Mouse (Mus musculus): ENCODE measurements around the gene Vat1. TPM values are rescaled to one million over a fixed set of nuclear protein-coding genes. Genes with fewer than 3 reads are reported as not detected.

The Vat1 gene
- 72.9 and 93.3 TPM in 2 replicates for polyA plus RNA-seq (2012; rRNA removed)

DNA sequence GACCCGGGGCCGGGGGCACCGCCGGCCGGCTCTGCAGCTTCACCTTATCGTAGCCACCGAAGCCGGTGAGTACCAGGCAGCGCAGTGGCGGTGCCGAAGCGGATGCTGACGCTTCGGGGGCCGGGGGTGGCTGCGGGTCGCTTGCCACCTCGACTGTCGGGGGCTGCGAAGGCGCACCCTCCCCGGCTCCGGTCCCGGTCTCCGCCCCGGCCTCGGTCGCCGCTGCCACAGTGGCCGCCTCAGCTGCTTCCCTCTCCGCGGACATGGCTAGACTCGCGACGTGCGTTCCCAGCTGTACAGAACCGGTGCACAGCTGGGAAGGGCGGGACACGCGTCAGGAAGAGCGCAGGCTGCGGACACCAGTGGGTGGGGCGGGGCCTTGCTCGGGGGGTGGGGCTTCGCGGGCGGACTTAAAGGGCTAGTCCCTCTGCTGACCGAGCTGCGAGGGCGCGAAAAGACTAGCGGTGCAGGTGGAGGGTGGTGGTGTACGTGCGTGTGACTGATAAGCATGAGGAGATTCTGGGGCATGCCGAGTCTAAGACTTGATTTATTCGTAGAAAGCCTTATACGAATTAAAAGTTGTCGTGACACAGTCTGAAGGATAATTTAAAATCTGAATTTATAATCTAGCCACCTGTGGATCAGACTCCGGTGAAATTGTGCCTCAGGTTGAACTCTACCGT is at the start of gene Vat1:
Vat1 (minus strand) TSS at position 362 of the 683 bp plus-strand sequence.

DNA sequence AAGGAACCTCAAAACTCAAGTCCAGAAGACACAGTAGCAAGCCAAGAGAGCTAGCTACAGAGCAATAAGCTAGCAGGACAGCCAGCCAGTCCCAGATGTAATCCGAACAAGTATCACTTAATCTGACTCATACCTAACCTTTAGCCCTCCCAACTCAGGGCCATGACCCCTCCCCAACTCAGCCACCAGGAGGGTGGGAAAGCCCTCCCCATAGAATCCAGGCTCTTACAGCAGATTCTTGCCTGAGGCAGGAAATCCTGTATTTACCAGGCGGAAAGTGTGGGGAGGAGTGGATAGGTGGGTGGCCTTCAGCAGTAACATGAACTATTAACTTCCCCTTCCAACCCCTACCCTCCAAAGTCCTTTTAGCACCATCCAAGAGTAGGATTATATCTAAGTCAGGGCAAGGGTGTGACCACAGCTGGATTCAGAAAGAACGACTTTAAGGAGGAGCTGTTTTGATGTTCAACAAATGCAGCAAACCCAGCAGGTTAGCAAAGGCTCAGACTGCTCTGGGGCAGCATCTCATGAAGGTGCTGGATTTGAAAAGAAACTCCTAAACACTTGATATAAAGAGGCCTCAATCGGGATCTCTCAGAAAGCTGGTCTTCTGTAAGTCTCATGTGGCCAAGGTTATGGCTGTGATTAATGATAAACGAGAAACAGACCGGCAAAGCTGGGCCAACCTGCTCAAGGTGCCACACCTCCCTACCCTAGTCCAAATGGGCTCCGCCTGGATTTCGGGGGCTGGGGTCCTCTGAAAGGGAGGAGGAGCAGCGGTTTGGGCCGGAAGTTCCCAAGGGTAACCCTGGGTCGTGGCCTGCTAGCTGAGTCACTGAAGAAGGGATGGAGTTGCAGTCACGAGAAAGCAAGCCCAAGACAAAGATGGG is 1.6 kb downstream of the Vat1 start, which contains the start of gene Rnd2:
Rnd2 (plus strand) TSS at position 789 of the 890 bp plus-strand sequence.

DNA sequence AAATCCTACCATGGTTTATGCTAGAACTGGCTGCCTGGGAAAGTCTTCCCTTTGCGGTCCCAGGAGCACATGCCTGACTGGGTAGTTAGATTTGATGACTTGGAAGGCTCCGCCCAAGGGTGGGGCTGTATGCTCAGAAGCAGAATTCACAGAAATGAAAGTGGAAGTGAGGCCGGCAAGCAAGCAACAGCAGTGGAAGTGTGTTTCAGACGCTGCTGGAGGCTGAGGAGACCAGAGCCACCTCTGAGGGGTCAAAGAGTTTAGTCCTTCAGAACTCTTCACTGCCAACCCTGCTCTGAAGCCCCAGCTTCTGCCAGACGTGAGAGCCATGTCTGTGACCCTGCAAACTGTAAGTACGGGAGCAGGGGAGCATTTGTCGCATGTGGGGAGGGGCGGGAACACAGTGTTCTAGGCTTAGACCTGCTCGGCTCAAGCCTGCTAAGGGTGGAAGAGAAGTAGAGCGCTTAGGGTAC is 17.7 kb downstream of the Vat1 start, which contains the start of gene Ifi35:
Ifi35 (plus strand) TSS at position 134 of the 473 bp plus-strand sequence.

DNA sequence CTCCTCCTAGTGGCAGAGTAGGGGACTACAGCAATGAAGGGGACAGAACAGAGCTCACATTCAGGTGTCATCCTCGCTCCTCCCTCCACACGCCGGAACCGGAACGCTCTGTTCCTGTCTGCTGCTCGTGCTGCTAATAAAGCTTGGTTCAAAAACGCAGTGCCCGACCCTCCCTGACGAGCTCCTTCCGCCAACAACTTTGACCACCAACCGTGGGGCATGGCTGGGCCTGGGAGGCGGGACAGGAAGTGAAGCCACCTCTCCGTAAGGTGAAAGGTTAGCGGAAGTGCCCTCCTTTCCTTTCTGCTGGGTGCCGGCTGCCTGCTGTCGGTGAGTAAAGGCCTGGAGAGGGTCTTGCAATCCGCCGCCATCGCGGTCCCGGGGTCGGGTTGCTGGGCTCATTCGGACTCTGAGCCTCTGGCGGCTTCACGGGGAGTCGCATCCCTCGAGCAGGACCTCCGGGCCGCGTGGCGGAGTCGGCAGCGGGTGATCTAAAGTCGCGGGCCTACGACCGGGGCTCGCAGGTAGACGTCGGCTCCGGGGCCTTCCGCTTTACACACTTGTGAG is 23.8 kb downstream of the Vat1 start, which contains the start of gene Rpl27:
Rpl27 (plus strand) TSS at position 172 of the 567 bp plus-strand sequence.

DNA sequence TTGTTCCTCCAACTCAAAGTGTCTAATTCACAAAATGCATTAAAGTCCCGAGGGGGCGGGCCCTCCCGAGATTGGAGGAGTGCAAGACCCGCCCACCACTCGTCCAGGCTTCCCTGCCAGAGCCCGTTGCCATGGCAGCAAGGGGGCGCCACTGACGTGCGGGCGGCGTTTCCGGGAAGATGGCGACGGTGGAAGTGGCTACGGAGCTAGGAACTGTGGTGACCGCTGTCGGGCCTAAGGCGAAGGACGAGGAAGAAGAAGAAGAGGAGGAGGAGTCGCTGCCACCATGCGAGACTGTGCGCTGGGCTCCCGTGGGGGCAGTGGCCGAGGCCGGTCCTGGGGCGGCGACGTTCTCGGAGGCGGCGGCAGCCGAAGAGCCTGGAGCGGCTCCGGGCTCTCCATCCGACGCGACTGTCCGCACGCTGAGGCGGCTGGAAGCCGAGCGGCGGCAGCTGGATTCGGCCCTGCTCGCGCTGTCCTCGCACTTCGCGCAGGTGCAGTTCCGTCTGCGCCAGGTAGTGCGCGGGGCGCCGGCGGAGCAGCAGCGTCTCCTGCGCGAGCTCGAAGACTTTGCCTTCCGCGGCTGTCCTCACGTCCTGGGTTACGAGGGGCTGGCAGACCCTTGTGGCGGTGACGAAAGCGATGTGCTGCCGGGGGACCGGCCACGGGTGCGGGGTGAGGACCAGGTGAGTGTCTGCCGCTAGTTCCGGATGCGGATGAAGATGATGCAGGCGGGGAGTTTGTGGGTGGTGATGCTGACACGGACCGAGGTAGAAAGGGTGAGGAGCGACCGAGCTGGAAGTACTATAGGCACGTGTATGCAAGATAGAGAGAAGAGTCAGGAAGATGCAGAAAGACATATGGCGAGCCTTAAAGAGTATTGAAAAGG is 40.9 kb downstream of the Vat1 start, which contains the start of the genes Rundc1 and Ptges3l:
Rundc1 (plus strand) TSS at position 161 of the 889 bp plus-strand sequence.
Ptges3l (minus strand) TSS at position 409 of the 889 bp plus-strand sequence.

DNA sequence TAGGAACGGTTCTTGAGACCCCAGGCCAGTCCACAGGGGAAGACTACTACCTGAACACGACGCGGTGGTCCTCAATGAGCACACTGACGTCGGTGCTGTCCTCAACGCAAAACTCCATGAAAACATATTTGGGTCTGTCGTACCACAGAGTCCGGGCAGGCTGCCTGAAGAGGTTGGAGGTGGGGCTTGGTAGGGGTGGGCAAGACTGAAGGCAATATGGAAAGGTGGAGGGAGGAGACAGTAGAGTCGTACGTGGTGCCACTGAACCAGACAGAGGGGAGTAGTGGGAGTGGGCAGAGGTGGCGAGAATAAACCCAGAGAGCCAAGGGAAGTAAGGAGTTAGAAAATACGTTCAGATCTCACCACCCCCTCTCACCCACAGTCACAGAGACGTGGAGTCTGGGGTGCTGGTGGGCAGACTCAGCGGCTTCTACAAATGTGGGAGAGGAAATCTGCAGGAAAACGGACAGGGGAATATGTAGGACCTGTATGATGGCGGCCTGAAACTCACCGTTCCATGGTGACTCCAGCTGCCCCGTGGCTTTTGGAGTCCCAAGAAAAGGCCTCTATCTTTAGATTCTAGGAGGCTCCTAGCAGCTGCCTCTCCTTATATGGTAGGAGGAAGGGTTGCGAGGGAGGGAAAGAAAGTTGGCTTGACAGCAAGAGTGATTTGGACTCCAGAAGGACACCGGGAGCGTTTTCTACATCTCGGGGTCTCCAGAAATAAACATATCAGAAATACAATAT is 41.8 kb downstream of the Vat1 start, which contains the start of gene Gm27029:
Gm27029 (minus strand) TSS at position 692 of the 747 bp plus-strand sequence.

DNA sequence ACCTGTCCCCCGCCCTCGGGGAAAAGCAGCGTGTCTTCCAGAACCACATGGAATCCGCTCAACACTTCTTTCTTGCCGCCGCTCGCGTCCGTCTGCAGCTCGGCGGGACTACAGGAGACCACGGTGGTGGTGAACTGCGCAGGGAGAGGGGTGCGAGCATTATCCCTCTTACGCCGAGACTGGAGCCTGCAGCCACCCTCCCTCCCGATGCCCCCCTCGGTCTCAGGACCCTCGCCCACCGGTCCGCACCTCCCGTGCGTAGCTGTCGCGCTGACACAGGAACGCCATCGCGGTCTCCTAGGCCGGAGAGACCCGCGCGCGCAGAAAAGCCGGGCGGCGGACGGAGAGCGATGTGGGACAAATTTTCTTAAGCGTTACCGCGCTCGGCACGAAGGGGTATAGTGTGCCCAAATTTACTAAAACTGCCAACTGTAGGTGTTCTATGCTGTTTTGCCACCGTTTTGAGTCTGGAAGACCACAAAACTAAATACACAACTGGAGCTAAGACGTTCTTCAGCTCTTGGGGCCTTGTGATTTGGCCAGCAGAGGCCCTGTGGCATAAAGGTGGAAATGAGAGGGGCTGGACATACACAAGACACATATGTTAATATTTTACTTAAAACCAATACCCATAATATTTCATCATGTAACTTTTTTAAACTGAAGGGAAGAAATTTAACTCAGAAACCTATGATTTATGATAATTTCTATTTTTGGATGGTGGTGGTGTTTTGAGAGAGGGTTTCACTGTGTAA is 48.8 kb downstream of the Vat1 start, which contains the start of gene Aarsd1:
Aarsd1 (minus strand) TSS at position 515 of the 755 bp plus-strand sequence.

Other genes with a start within 250 kb of the Vat1 start
- gene Ezh1, start 239.8 kb downstream of the Vat1 start, polyA plus RNA-seq (2012; rRNA removed): 9.5 and 10.8 TPM in 2 replicates
- gene Ramp2, start 220.2 kb downstream of the Vat1 start, polyA plus RNA-seq (2012; rRNA removed): 28.0 and 40.4 TPM in 2 replicates
- gene Vps25, start 212.5 kb downstream of the Vat1 start, polyA plus RNA-seq (2012; rRNA removed): 72.1 and 77.8 TPM in 2 replicates
- 11.2 TPM in 2 replicates for gene Wnk4, start 205.7 kb downstream of the Vat1 start, polyA plus RNA-seq (2012; rRNA removed)
- 0.04 and 0.05 TPM in 2 replicates for gene Cntd1, start 187.2 kb downstream of the Vat1 start, polyA plus RNA-seq (2012; rRNA removed)
- gene Coa3, start 187.1 kb downstream of the Vat1 start, polyA plus RNA-seq (2012; rRNA removed): 322 and 371 TPM in 2 replicates
- 45.6 and 56.4 TPM in 2 replicates for gene Becn1, start 163.9 kb downstream of the Vat1 start, polyA plus RNA-seq (2012; rRNA removed)
- 15.1 and 19.9 TPM in 2 replicates for gene Psme3, start 150.0 kb downstream of the Vat1 start, polyA plus RNA-seq (2012; rRNA removed)
- 2.2 and 2.3 TPM in 2 replicates for gene Aoc2, start 141.2 kb downstream of the Vat1 start, polyA plus RNA-seq (2012; rRNA removed)
- gene Aoc3, start 135.6 kb downstream of the Vat1 start, polyA plus RNA-seq (2012; rRNA removed): 10.8 and 13.3 TPM in 2 replicates
- not detected in 2 replicates for gene G6pc, start 98.7 kb downstream of the Vat1 start, polyA plus RNA-seq (2012; rRNA removed)
- gene Aarsd1, start 48.6 kb downstream of the Vat1 start, polyA plus RNA-seq (2012; rRNA removed): 9.5 and 10.3 TPM in 2 replicates
- gene Gm27029, start 41.4 kb downstream of the Vat1 start, polyA plus RNA-seq (2012; rRNA removed): not detected in 2 replicates
- gene Rundc1, start 41.1 kb downstream of the Vat1 start, polyA plus RNA-seq (2012; rRNA removed): 15.6 and 17.9 TPM in 2 replicates
- gene Ptges3l, start 40.9 kb downstream of the Vat1 start, polyA plus RNA-seq (2012; rRNA removed): 2.6 and 3.7 TPM in 2 replicates
- gene Rpl27, start 23.9 kb downstream of the Vat1 start, polyA plus RNA-seq (2012; rRNA removed): 103 and 107 TPM in 2 replicates
- gene Ifi35, start 17.8 kb downstream of the Vat1 start, polyA plus RNA-seq (2012; rRNA removed): 16.6 and 18.3 TPM in 2 replicates
- 7.1 and 8.6 TPM in 2 replicates for gene Rnd2, start 1.2 kb downstream of the Vat1 start, polyA plus RNA-seq (2012; rRNA removed)
- 0.16 and 0.22 TPM in 2 replicates for gene Brca1, start 85.7 kb upstream of the Vat1 start, polyA plus RNA-seq (2012; rRNA removed)
- gene Nbr1, start 85.9 kb upstream of the Vat1 start, polyA plus RNA-seq (2012; rRNA removed): 43.9 and 47.9 TPM in 2 replicates
- 8.0 TPM in 2 replicates for gene Tmem106a, start 116.0 kb upstream of the Vat1 start, polyA plus RNA-seq (2012; rRNA removed)
- not detected in 2 replicates for gene Gm11634, start 133.0 kb upstream of the Vat1 start, polyA plus RNA-seq (2012; rRNA removed)
- gene Rdm1, start 161.0 kb upstream of the Vat1 start, polyA plus RNA-seq (2012; rRNA removed): 8.7 TPM in 2 replicates
- 3.6 and 4.3 TPM in 2 replicates for gene Arl4d, start 199.3 kb upstream of the Vat1 start, polyA plus RNA-seq (2012; rRNA removed)

Measured in stomach, adult 2 months (tissue).